Mouse (Mus musculus) stomach, postnatal 0 days (tissue): ENCODE data around the gene Gm20422.

Experiments
- CTCF ChIP-seq: IDR thresholded peaks from 2 replicates; pipeline ENCODE4 v1.5.1; 2016; ENCODE audit warnings: antibody characterized with exemption, low read depth, mild to moderate bottlenecking, moderate library complexity
- EP300 ChIP-seq: optimal IDR thresholded peaks from 2 replicates; pipeline ENCODE3; 2016; ENCODE audit warnings: antibody characterized with exemption

DNA sequence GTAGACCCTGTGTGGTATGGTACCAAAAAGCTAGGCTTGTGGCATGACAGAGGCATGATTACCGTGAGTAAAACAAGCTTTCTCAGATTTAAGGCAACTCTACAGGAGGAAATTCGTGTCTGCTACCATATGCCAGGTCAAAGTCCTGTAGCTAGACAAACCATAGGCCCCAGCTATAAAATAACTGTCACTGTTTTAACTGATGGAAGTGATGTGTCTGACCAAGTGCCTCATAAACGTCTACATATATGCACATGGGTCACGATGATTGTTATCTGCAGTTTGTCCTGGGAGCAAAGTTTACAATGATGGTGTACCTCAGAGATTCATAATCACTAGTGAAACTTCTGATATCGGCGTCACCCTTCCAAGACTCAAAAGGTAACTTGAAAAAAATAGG, 33.9 kb downstream of the Gm20422 start:
- no peak for TF ChIP-seq CTCF
- TF ChIP-seq EP300, result no peak
